Mouse (Mus musculus) left cerebral cortex, postnatal 25 days (tissue): ENCODE data around the gene Msx3. TPM values are rescaled to one million over a fixed set of nuclear protein-coding genes. Genes with fewer than 3 reads are reported as not detected.
A peak's percentile ranks its signal among the peaks of the same experiment; 100 is the strongest.

Source experiments
- DNase-seq, 2 experiments: peaks; one replicate each; pipeline ENCODE4 v3.0.0; 2022; ENCODE audit warnings: low spot score in 2 of 2, mixed read lengths in 1 of 2
- intact Hi-C: fragments of 180-260 bp; cut with DNase I; formaldehyde crosslinking; loops from one replicate; pipeline ENCODE4 v1.15.1; 2025
- total RNA-seq, 2 experiments: library from RNA; stranded (reverse); gene quantifications; 2 replicates each; pipeline ENCODE4 v1.2.3; 2021

The Msx3 gene
- total RNA-seq = under 1 TPM in 1 of 2 experiments, not detected in 1; 0.23 TPM

GRCm38 (mm10) chr7:140048361-140049114 lies at the start of gene Msx3:
Gene Msx3 (minus strand): TSS chr7:140049089.
- intact Hi-C loops = no loop called here
- no peak for DNase-seq

DNA sequence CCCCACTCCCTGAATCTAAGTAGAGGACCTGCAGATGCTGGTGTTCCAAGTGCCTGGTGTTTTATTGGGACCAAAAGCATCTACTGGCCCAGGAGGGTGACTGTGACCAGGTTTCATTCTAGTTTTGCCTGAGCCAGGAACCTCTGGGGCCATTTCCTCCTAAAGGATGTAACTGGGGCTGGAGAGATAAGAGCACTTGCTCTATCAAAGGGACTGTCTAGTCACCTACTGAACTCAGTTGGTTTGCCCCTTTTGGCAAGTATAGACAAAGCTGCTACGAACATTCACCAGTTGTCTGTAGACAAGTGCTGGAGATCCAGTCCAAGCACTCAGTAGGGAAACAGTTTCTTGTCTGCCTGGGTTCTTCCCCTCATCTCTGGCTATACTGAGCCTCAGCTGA lies 49.6 kb upstream of the Msx3 start:
- intact Hi-C loops = no loop called here

GRCm38 (mm10) chr7:140096055-140096454 lies 47.2 kb upstream of the Msx3 start:
- intact Hi-C loops = no loop called here
- DNase-seq = no peak

More for the DNA sequence above, 49.6 kb upstream of the Msx3 start:
- DNase-seq = no peak

- no peak for DNase-seq
- intact Hi-C loops = no loop called here
These were observed 46.7 kb upstream of the Msx3 start for GRCm38 (mm10) chr7:140095556-140095955.

DNA sequence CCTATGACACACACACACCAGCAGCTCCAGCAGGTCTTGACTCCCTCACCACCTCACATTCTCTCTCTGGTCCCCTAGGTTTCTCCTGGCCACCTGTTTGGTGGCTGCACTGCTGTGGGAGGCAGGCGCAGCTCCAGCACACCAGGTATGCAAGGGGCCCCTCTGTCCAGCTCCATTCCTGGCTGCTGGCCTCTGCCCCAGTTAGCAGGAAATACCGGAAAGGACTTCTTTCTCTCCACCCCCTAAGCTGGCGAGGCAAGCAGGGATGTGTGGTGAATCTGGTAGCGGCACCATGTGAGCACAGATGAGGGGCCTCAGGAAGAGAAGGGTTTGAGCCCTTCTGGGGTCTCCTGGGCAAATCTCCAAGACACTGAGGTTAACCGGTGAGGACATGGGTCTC lies 46.1 kb upstream of the Msx3 start:
- no peak for DNase-seq
- intact Hi-C loops = no loop called here

DNA sequence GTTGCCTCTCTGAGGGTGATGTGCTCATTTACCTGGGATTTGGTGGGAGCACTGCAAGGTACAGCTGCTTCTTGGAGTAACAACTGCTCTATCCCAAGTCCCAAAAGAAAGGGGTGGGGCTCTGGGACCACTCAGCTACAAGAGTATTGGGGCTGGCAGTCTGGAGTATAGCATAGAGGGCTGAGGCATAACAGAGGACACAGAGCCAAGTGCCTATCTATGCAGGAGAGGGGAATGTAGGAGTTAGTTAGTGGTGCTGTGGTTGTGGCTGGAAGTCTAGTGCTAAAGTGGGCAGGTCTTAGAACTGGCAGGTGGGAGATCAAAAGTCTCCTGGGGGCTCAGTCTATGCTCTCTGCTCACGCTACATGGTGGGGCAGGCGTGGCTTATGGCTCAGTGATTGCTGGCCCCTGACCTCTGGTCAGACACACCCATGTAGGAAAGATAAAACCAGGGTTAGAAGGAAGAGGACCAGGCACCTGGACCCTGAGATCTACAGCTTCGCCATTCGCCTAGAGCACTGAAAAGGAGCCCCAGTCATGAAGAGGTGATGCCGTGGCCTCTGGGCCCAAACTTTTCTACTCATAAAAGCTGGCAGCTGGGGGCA lies 44.1 kb upstream of the Msx3 start, which contains the start of gene Prap1:
Gene Prap1, plus strand, starts transcription at position 472 of the 605 bp plus-strand sequence.
- DNase-seq = no peak
- intact Hi-C loops = no loop called here

DNA sequence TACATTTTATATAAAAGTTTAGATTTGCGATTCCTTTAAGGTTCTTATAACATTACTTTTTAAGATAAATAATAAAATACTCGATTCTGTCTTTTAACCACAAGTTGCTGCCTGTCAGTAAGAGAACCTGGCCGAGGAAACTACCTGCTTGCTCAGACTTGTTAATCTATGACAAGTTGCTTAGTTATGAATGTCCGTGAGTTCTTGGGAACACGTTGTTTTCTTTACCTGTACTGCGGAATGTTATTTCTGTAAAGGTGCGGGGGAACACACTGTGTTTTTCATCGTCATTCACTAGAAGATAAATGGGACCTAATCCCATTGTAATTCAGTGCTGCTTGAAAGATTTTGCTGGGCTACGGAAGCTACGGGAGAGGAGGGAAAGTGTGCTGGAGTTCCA lies 41.7 kb upstream of the Msx3 start:
- no peak for DNase-seq
- intact Hi-C loops = no loop called here

- intact Hi-C loops = loop anchor here (5.0 kb wide), 1 partner anchor 395 kb away; no protein-coding TSS in a partner anchor
- peak; percentile 92 to 98 for DNase-seq
These were observed 33.4 kb upstream of the Msx3 start, which contains the start of gene Caly for GRCm38 (mm10) chr7:140082242-140082678. Gene Caly (minus strand): TSS chr7:140082548.

DNA sequence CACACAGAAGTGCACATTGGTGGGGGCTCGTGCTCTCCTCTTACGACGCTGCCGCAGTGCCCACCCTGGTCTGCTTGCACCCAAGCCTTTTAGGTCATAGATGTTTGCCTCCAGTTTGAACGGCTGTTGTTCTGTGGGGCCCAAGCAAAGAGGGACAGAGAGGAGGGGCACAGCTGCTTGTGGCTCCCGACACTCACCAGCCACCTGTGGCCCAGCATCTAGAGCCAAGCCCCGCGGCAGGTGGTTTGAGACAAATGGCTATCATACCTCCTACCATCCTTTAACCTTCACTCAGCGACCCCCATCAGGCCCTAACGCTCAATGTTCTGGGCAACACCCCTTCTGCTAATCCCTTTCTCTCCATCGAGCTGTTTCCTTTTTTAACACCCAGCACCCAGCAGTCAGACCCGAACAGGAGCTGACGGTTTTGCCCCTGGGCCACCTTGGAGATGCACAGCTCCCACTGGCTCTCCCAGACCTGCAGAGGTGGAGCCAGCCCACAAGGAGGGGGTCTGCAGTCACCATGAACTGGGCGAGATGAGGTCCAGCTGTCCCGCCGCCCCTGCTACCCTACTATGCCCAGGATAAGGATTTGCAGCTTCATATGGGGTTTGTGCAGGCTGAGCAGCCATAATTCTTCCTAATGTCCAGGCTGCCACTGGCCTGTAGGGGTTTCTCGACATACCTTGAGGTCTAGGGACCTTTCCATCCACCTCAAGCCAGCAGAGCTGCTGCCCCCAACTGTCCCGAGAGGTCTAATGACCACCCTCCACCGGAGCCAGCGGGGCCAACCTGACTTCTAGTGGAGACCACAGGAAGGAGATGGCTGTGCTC lies 32.7 kb upstream of the Msx3 start:
- DNase-seq = peak; percentile 48 to 63
- intact Hi-C loops = loop anchor here (1.0 to 5.0 kb wide), 2 partner anchors 35 to 396 kb away; partner anchors contain the start of gene Echs1

DNA sequence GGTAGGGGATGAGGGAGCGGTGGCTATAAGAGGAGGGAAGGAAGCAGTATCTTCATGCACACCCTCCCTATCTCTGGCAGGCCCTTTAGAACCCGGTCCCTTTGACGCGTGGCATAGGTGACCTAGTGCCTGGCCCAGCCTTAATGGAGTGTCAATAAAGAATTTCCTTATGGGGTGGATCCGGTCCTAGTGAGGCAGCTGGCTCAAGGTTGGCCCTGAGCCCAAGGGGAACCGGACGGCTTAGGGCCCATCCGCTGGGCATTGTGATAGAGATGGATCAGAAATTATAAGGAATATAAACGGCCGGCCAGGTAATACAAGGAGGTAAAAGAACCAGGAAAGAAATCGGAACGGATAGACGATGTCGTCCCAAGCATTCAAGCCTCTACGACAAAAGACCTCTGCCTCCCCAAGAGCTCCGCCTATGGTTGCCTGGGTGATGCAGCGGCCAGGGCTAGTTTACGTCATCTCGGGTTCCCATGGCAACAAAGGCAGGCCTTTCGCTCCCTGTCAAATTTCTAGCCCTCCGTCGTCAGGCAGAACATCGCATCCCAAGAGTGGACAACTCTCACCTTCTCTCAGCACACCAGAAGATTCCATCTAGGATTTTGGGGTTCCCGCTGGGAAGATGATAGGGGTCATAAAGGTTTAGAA lies 31.7 kb upstream of the Msx3 start:
- intact Hi-C loops = loop anchor here (1.0 to 5.0 kb wide), 2 partner anchors 36 to 397 kb away; partner anchors contain the start of gene Echs1
- peak; percentile 92 to 98 for DNase-seq

DNA sequence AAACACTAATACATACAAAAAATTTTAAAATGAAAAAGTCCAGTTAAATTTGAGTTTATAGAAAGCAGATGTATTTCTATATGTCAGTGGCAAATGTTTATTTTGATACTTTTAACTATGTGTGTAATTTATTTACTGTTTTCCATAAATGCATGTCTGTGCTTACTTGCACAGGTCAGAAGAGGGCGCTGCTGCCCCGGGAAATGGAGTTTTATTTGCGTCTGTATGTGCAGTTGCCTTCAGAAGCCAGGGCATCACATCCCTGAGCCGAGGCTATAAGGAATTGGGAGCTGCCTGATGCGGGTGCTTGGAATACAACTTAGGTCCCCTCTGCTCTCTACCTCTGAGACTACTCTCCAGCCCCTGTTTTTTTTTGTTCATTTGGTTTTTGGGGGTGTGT lies 29.8 kb upstream of the Msx3 start:
- peak; percentile 64 to 82 for DNase-seq
- intact Hi-C loops = loop anchor here (1.0 kb wide), 2 partner anchors 63 to 750 kb away; no protein-coding TSS in a partner anchor

GRCm38 (mm10) chr7:140077698-140078097 lies 28.8 kb upstream of the Msx3 start:
- intact Hi-C loops = loop anchor here (1.0 kb wide), 2 partner anchors 64 to 751 kb away; no protein-coding TSS in a partner anchor
- DNase-seq = no peak

GRCm38 (mm10) chr7:140070042-140070711 lies 21.3 kb upstream of the Msx3 start:
- DNase-seq = no peak
- intact Hi-C loops = no loop called here

- DNase-seq = no peak
These were observed 18.5 kb upstream of the Msx3 start for GRCm38 (mm10) chr7:140067397-140067796.

GRCm38 (mm10) chr7:140063092-140063491 lies 14.2 kb upstream of the Msx3 start:
- intact Hi-C loops = loop anchor here (2.0 to 5.0 kb wide), 2 partner anchors 94 to 446 kb away; no protein-coding TSS in a partner anchor
- DNase-seq = peak; percentile 71 to 82

More at GRCm38 (mm10) chr7:140067397-140067796, 18.5 kb upstream of the Msx3 start:
- intact Hi-C loops = no loop called here

- intact Hi-C loops = loop anchor here (2.0 to 5.0 kb wide), 2 partner anchors 94 to 445 kb away; no protein-coding TSS in a partner anchor
- DNase-seq = no peak
These were observed 13.4 kb upstream of the Msx3 start for GRCm38 (mm10) chr7:140062307-140062706.

- intact Hi-C loops = loop anchor here (2.0 to 5.0 kb wide), 3 partner anchors 93 to 444 kb away; no protein-coding TSS in a partner anchor
- no peak for DNase-seq
These were observed 12.9 kb upstream of the Msx3 start for GRCm38 (mm10) chr7:140061832-140062130.
